Mouse (Mus musculus) small intestine, adult 2 months (tissue): ENCODE measurements around the gene Arpp19.

Experiments used
- CTCF ChIP-seq: fragments of 200-500 bp; IDR thresholded peaks from 2 replicates; pipeline ENCODE4 v1.5.1; 2012; ENCODE audit warnings: low read depth, mild to moderate bottlenecking, control low read depth, inconsistent platforms, low read length, moderate library complexity, mixed read lengths; ENCODE audit not compliant: insufficient replicate concordance, insufficient read length; ENCODE audit errors: extremely low read depth
- POLR2A ChIP-seq: fragments of 200-500 bp; IDR thresholded peaks from 2 replicates; pipeline ENCODE4 v1.6.1; 2012; ENCODE audit warnings: low read depth, mild to moderate bottlenecking, control low read depth, inconsistent platforms, low read length, moderate library complexity

- no peak for TF ChIP-seq POLR2A
- TF ChIP-seq CTCF = no peak
Observed at GRCm38 (mm10) chr9:75051841-75052240, 14.4 kb downstream of the Arpp19 start.
